Mouse (Mus musculus): ENCODE measurements around the gene Nr2c2ap.

Nr2c2ap gene

DNA sequence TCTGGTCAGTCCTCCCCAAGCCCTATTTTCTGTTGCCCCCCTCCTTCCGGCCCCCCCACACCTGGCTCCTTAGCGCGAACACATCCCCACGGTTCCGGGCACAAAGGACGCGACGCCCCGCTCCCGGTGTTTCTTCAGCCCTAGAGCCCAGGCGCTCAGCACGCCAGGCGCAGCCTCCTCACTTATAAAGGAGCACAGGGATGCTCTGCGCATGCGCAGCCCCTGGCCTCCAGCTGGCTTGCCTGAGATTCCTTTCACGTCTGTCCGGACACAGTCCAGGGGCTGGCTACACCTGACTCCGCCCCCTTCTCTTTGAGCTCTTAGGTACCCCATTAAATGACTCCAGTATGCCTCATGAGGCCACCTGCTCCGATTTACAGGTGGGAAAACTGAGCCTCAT is 10.5 kb upstream of the Nr2c2ap start, which contains the start of gene Ncan:
Gene Ncan, minus strand, starts transcription at position 207 of the 400 bp plus-strand sequence.
- no peak for DNase-seq (ENCODE audit: low spot score)

GRCm38 (mm10) chr8:70122863-70123262 is 8.3 kb upstream of the Nr2c2ap start:
- DNase-seq (ENCODE audit: low spot score) = no peak

GRCm38 (mm10) chr8:70124992-70125391 is 6.1 kb upstream of the Nr2c2ap start:
- DNase-seq (ENCODE audit: low spot score) = no peak

GRCm38 (mm10) chr8:70128435-70128834 is 2.7 kb upstream of the Nr2c2ap start:
- no peak for DNase-seq (ENCODE audit: low spot score)

DNA sequence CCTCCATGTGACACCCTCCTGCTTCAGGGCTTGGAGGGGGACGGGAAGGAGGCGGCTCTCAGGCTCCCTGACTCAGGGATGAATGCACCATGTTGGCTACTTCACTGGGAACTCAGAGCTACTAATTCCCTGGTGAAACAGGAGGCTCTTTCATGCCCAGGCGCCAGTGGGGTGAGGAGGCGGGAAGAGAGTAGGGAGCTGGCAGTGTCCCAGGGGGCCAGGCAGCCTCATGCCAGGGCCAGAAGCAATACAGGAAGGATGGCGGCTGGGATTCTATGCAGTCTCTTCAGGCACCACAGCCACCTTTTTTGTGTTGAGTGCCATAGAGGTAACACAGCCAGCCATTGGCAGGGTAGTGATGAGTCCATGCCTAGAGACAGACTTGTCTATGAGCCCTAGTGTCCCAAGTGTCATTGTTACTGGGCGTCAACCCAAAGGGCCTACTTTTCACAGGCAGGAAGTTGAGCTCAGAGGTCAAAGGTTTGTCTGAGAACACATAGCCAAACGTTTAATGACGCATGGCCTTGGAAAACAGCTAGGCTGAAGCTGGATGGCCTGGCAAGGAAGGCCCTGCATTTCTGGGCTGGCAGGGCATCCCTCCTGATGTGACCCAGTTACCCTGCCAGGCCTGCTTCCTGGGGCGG is 1.7 kb upstream of the Nr2c2ap start:
- DNase-seq (ENCODE audit: low spot score) = peak; percentile 63

DNA sequence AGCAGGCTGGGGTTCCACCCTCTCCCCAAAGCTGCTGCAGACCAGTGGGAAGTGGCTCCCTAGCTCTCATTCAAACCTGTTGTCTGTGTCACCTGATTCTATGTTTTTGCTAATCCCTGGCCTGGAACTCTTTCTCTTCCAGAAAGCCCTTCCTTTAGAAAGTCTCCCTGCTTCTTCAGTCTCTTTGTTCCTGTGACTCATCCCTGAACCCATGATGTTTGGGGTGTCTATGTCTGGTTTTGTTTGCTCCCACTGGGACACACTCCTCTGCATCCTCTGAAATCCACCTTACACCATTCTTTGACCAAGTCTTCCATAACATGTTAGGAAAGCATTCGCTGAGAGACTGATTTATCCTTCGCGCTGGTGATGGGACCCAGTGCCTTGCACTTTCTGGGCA is 1.1 kb upstream of the Nr2c2ap start:
- DNase-seq (ENCODE audit: low spot score) = no peak

GRCm38 (mm10) chr8:70134086-70134485 is 3.0 kb downstream of the Nr2c2ap start:
- no peak for DNase-seq (ENCODE audit: low spot score)

DNA sequence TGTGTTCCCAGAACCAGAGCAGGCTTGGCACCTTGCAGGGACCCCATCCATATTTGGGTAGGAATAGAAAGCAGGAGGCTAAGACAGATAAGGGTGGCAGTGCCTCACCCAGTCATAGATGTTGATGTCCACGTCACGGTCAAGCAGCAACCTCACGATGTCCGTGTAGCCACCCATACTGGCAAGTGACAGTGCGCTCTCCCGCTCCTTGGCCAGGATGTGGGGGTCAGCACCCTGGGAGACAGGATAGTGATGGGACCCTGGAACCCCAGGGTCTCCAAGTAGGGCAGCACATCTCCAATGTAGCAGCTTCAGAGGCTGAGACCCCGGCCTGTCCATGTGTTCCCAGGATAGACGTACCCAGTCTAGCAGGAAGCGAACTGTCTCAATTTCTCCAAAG is 3.8 kb downstream of the Nr2c2ap start:
- DNase-seq (ENCODE audit: low spot score) = no peak

- DNase-seq (ENCODE audit: low spot score) = no peak
Measured at GRCm38 (mm10) chr8:70136591-70136990, 5.5 kb downstream of the Nr2c2ap start.

- no peak for DNase-seq (ENCODE audit: low spot score)
Measured at GRCm38 (mm10) chr8:70137890-70138289, 6.8 kb downstream of the Nr2c2ap start.

DNA sequence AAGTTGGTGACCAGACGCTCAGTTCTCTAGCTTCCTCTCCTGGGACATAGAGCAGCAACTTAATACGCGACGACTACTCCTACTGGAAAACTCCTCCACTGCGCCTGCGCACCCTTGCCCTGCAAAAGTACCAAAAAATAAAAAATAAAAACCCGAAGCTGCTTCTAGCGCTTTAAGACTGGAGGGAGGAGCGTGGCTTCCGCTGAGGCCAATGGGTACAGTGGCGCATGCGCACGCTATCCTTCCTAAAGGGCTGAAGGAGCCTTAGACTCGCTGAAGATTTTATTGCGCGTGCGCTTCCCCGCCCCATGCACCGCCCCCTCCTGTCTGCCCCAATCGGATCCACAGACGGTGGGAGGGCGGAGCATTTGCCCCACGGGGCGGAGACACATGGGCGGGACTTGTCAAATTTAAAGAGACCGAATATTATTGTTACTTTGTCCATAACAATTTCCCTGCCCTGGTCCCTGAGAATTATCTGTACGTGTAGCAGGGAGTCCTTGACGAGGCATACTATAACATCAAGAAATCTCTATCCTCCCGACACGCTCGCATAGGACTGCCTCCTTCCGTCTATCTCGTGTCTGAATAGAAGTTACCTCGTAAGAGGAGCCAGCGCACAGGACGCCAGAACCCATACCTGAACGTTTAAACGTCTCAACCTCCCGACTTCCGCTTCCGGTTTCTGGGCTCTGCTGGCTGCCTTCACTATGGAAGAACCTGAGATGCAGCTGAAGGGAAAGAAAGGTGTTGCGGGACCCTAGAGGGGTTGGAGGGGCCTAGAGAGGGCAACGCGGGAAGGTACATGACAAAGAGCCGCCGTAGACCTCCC is 8.1 kb downstream of the Nr2c2ap start, which contains the start of the genes Rfxank, Borcs8 and Mef2b:
Gene Rfxank, minus strand, starts transcription at position 129 of the 832 bp plus-strand sequence.
Gene Borcs8, plus strand, starts transcription at position 474 of the 832 bp plus-strand sequence.
Gene Mef2b, plus strand, starts transcription at position 686 of the 832 bp plus-strand sequence.
- peak; percentile 97 for DNase-seq (ENCODE audit: low spot score)

DNA sequence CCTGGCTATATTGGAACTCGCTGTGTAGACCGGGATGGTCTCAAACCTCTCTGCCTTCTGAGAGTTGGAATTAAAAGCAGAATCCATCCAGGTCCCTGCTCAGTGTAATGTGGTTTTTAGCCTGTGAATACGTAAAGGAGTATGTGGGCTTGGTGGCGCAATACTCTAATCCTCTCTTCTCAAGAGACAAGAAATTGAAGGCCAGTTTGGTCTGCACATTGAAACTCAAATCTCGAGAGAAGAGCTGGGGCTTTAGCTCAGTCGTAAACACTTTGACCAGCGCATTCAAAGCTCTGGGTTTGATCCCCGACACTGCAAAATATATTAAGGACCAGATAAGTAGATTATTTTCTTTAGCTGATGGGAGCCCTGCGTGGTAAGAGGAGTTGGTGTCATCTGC is 8.8 kb downstream of the Nr2c2ap start:
- no peak for DNase-seq (ENCODE audit: low spot score)

DNA sequence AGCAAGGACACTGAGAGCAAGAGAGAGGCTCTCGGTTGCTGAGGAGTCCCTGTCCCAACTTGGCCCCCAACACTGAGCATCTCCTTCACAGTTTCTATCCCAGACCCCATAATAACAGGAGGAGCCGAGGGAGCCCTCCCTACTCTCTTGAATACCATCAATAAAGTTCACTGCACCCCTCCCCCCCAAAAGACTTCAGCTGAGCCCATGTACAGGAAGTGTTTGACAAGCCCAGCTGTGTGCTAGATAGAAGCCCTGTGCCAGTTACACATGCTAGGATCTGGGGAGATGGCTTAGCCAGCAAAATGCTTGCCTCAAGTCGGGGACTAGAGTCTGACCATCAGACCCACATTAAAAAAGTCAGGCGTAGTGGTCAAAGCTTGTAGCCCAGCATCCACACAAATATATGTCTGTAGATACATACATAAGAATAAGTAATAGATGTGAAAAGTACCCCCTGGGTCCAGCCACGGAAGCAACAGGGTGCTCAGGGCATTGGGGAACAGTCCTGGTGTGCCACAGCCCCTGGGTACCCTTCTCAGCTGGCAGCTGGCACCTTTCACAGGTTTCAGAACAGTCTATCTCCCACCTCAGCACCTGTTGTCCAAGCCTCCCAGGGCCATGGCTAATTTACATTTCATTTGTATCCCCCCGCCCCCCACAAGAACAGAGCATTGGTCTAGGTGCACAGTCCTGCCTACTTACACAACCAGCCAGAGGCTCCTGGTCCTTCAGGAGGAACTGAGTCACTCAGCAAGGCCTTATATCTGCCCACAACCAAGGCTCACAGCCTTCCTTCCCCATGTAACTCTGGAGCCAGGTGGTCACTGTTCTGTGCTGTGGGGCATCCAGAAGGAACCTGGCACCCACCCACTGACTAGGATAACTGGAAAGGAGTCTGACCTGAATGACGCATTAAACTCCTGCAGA is 16.8 kb downstream of the Nr2c2ap start:
- no peak for DNase-seq (ENCODE audit: low spot score)

DNA sequence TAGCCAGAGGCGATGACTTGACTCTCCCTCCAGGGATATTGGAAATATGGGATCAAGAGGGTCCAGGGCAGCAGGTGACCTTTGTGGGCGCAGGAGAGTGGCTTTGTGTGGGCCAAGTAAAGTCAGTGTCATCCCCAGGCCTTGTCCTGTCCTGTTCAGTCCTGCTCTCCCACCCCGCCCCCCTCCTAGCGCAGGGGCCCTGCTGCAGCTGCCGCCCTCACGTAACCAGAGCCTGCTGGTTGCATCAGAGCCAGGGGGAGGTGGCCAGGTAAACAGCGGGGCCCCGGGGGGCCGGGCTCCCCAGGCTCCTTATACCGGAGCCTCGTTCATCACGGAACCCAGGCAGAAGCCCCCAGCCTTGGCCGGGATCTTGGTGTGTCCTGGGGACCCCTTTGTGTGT is 19.0 kb downstream of the Nr2c2ap start:
- DNase-seq (ENCODE audit: low spot score) = no peak

DNA sequence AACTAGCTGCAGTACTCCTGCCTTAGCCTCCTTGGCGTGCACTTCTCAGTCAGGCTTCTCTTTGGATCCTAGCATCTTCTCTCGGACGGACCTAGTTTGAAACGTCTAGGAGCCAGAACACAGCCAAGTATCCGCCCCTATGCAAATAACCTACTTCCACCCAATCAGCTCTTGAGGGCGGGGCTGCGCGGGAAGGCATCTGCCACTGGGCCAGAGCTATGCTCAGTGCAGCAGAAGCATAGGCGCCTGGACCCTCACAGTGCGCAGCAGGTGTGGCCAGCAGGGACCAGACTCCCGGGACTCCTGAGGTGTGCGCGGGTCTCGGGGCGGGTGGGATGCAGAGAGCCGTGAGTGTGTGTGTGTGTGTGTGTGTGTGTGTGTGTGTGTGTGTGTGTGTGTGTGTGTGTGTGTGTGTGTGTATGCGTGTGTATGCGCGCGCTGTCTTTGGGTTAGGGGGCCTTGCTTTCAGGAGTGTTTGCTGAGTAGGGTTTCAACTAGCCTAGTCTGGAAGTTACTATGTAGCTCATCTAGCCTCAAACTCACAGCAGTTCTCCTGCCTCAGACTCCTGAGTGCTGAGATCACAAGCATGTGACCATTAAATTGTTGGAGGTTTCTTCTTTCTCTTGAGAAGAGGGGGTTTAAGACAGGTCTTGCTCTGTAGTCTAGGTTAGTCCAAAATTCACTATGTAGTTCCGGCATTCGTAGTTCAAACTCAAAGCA is 21.6 kb downstream of the Nr2c2ap start:
- no peak for DNase-seq (ENCODE audit: low spot score)

GRCm38 (mm10) chr8:70157240-70157800 is 26.2 kb downstream of the Nr2c2ap start:
- DNase-seq (ENCODE audit: low spot score) = no peak

GRCm38 (mm10) chr8:70158069-70158853 is 27.1 kb downstream of the Nr2c2ap start:
- no peak for DNase-seq (ENCODE audit: low spot score)

DNA sequence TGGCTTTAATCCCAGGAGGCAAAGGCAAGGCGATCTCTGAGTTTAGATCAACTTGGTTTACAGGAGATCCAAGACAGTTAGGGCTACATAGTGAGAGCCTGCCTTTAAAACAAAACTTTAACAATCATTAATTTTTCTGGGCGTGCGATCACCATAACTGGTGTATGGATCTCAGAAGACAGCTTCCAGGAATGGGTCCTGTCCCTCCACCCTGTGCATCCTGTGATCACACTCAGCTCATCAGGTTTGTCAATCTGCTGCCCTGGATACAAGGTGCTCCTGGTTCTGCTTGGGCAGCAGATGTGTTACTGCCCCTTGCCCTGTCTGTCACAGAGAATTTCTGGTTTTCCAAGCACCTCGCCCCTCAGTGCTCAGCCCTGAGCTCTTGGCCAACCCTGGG is 28.1 kb downstream of the Nr2c2ap start:
- no peak for DNase-seq (ENCODE audit: low spot score)

- DNase-seq (ENCODE audit: low spot score) = no peak
Measured at GRCm38 (mm10) chr8:70160015-70160414, 28.9 kb downstream of the Nr2c2ap start.

DNA sequence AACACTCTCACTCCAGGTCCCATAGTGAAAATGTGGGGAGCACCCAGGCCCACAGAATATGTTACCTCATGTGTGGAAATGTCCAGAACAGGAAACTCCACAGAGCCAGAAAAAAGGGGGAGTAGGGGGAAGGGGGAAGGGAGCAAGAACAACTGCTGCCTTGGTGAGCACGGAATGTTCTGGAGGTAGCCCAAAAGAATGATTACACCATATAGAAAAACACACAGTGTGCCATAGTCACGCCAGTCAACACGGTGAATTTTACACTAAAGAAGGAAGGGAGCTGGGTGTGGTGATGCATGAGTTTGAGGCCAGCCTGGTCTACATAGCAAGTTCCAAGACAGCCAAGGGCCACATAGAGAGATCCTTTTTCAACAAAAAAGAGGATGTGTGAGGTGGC is 32.2 kb downstream of the Nr2c2ap start:
- no peak for DNase-seq (ENCODE audit: low spot score)
